In the genomic region with DNA sequence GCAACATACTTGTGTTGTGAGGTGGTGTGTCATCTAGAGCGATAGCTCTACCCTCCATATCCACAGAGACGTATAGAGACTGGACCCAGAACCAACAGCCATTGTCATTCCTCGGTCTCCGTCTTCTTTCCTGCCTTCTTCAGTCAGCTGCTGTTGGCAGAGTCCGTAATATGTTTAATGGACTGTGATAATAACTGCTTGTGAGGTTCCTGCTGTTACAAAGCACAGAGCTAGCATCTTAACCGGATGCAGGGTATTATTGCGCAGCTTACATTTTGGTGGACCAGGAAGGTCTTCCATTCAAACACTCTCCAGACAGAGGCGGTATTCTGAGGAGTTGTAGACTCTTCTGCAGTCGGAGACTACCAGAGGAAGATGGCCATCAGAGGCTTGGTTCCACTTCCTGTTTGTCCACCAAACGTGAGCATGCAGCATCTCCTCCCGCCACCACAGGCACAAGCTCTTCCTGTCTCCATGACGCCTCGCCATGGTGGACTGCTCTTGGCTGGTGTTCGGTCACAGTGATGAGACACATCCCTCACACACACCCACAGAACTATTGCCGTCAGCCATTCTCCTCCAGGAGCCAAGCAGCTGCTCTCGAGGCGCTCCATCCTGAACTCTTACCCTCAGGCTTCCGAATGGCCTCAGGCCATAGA, we compare ENCODE assay signal across 14 mouse cellular contexts. TPM values are rescaled to one million over a fixed set of nuclear protein-coding genes. Genes with fewer than 3 reads are reported as not detected.
DNase-seq lines count a peak whose midpoint lies in the region; ATAC-seq and TF ChIP-seq lines count a peak whose summit lies in the region.
"Had no signal": no experiment of that assay in that cellular context is flagged by ENCODE, and none has a peak within 500 bp of the region (broad histone marks: within the 10 kb centered on the region; RNA-seq: fewer than 3 reads in every experiment).

No protein-coding gene starts in this region.

- no peak for ATAC-seq in heart, embryonic 12.5 days (ENCODE audit: insufficient number of reproducible peaks, low FRiP score)
- ATAC-seq in stomach, embryonic 14.5 days (ENCODE audit: insufficient number of reproducible peaks, insufficient read depth, low FRiP score, low read depth): no peak
- ATAC-seq in stomach, postnatal 0 days (ENCODE audit: low FRiP score, low TSS enrichment): no peak

- no peaks in the 10 kb centered on the region for H3K27me3 ChIP-seq in heart, embryonic 10.5 days (ENCODE audit: insufficient read depth, poor library complexity, severe bottlenecking)
- no peaks in the 10 kb centered on the region for H3K27me3 ChIP-seq in heart, embryonic 12.5 days (replicated peaks)
- H3K27me3 ChIP-seq in stomach, embryonic 14.5 days (ENCODE audit: control insufficient read depth, insufficient read depth, low read length): no peaks in the 10 kb centered on the region
- H3K27me3 ChIP-seq in stomach, postnatal 0 days (ENCODE audit: control insufficient read depth, insufficient read depth, low read length): no peaks in the 10 kb centered on the region
- H3K27me3 ChIP-seq: embryonic facial prominence, embryonic 13.5 days had no signal

- WGBS in heart, embryonic 10.5 days: 85% methylated on average over 18 of the region's 18 CpGs
- 83% methylated on average over 18 of the region's 18 CpGs for WGBS in heart, embryonic 12.5 days
- WGBS in stomach, embryonic 14.5 days: 85% methylated on average over 18 of the region's 18 CpGs
- 77% methylated on average over 18 of the region's 18 CpGs for WGBS in stomach, postnatal 0 days

- H3K36me3 ChIP-seq in heart, embryonic 10.5 days: no peaks in the 10 kb centered on the region
- no peaks in the 10 kb centered on the region for H3K36me3 ChIP-seq in heart, embryonic 12.5 days
- no peaks in the 10 kb centered on the region for H3K36me3 ChIP-seq in stomach, embryonic 14.5 days (ENCODE audit: control insufficient read depth, insufficient read depth, low read length)
- H3K36me3 ChIP-seq in stomach, postnatal 0 days (ENCODE audit: control insufficient read depth, insufficient read depth, low read length): no peaks in the 10 kb centered on the region
- H3K36me3 ChIP-seq: embryonic facial prominence, embryonic 13.5 days had no signal

- no peak overlapping the region for H3K4me2 ChIP-seq in heart, embryonic 12.5 days
- no peak overlapping the region for H3K4me2 ChIP-seq in stomach, embryonic 14.5 days (replicated peaks; ENCODE audit: low read depth, low read length)
- H3K4me2 ChIP-seq in stomach, postnatal 0 days (replicated peaks; ENCODE audit: low read depth): no peak overlapping the region
- H3K4me2 ChIP-seq: embryonic facial prominence, embryonic 13.5 days had no signal

- H3K4me1 ChIP-seq in heart, embryonic 10.5 days: peaks cover 70% of the 10 kb centered on the region
- H3K4me1 ChIP-seq in heart, embryonic 12.5 days (replicated peaks): peaks cover 36% of the 10 kb centered on the region
- H3K4me1 ChIP-seq in stomach, embryonic 14.5 days (ENCODE audit: control insufficient read depth, insufficient read depth, low read length): peaks cover 38% of the 10 kb centered on the region
- H3K4me1 ChIP-seq in stomach, postnatal 0 days (replicated peaks; ENCODE audit: control insufficient read depth, insufficient read depth): 0 out of 2 replicates have a peak, but pooled peaks cover 2% of the 10 kb centered on the region

- H3K9me3 ChIP-seq in heart, embryonic 10.5 days: no peaks in the 10 kb centered on the region
- H3K9me3 ChIP-seq in heart, embryonic 12.5 days (replicated peaks): no peaks in the 10 kb centered on the region
- no peaks in the 10 kb centered on the region for H3K9me3 ChIP-seq in stomach, embryonic 14.5 days (ENCODE audit: control insufficient read depth, low read depth, low read length)
- H3K9me3 ChIP-seq in stomach, postnatal 0 days (ENCODE audit: control insufficient read depth, low read length): no peaks in the 10 kb centered on the region
- H3K9me3 ChIP-seq: embryonic facial prominence, embryonic 13.5 days had no signal

- peak; percentile 72 for DNase-seq in heart, embryonic 10.5 days (ENCODE audit: low spot score)
- peak; percentile 41 for DNase-seq in kidney, postnatal 10 days
- DNase-seq in kidney, adult 8-10 months: no peak
- DNase-seq in stomach, postnatal 0 days (ENCODE audit: low spot score): no peak
- no peak for DNase-seq in ovary, adult 18-20 months (ENCODE audit: low spot score)
- no peak for DNase-seq in ovary, postnatal 14 days (ENCODE audit: low spot score)
- DNase-seq: cerebellum, adult 8-10 months; heart, postnatal 4 days had no signal

- peak overlapping the region; percentile 65; the same call in 1 of the 2 replicates for H3K27ac ChIP-seq in heart, embryonic 10.5 days
- H3K27ac ChIP-seq in heart, embryonic 12.5 days (ENCODE audit: poor library complexity, severe bottlenecking): no peak overlapping the region
- peak overlapping the region; percentile 67; the same call in 1 of the 2 replicates for H3K27ac ChIP-seq in stomach, embryonic 14.5 days (ENCODE audit: low read length)
- no peak overlapping the region for H3K27ac ChIP-seq in stomach, postnatal 0 days (replicated peaks)
- H3K27ac ChIP-seq: embryonic facial prominence, embryonic 13.5 days; layer of hippocampus, adult 2 months; liver, embryonic 14.5 days had no signal

- TF ChIP-seq EP300 in stomach, postnatal 0 days (optimal IDR thresholded peaks at IDR 0.05): no peak

- TF ChIP-seq CTCF in stomach, postnatal 0 days (IDR thresholded peaks at IDR 0.05; ENCODE audit: low read depth): no peak

- no peak overlapping the region for H3K4me3 ChIP-seq in heart, embryonic 10.5 days
- H3K4me3 ChIP-seq in heart, embryonic 12.5 days: no peak overlapping the region
- no peak overlapping the region for H3K4me3 ChIP-seq in stomach, embryonic 14.5 days (ENCODE audit: low read depth, low read length)
- no peak overlapping the region for H3K4me3 ChIP-seq in stomach, postnatal 0 days (ENCODE audit: low read depth, low read length)
- H3K4me3 ChIP-seq: embryonic facial prominence, embryonic 13.5 days; layer of hippocampus, adult 2 months had no signal

- H3K9ac ChIP-seq in heart, embryonic 12.5 days: no peak overlapping the region
- H3K9ac ChIP-seq in stomach, embryonic 14.5 days (replicated peaks; ENCODE audit: low read depth, low read length): no peak overlapping the region
- H3K9ac ChIP-seq in stomach, postnatal 0 days (ENCODE audit: low read length): no peak overlapping the region
- H3K9ac ChIP-seq: embryonic facial prominence, embryonic 13.5 days; liver, embryonic 14.5 days had no signal

RNA-seq across cellular contexts. Expression of gene Phc2, which starts 16.1 kb away (rescaled TPM):
- polyA plus RNA-seq in heart, embryonic 10.5 days (2016; fragmentation: Nextera tagmentation; extraction: Ambion mirVana): 24.5 and 35.2 TPM in 2 replicates
- 53.3 and 58.5 TPM in 2 replicates for polyA plus RNA-seq in heart, embryonic 12.5 days (2016; fragmentation: Nextera tagmentation; extraction: Ambion mirVana)
- 20.3 and 22.9 TPM in 2 replicates for polyA plus RNA-seq in stomach, embryonic 14.5 days (2014; fragmentation: Nextera tagmentation; extraction: Ambion mirVana)
- 27.1 and 31.1 TPM in 2 replicates for polyA plus RNA-seq in stomach, postnatal 0 days (2015; fragmentation: Nextera tagmentation; extraction: Ambion mirVana)

RNA-seq across cellular contexts. Expression of gene Tlr12, which starts 20.0 kb away (rescaled TPM):
- 0.30 and 0.57 TPM in 2 replicates for polyA plus RNA-seq in heart, embryonic 10.5 days (2016; fragmentation: Nextera tagmentation; extraction: Ambion mirVana)
- polyA plus RNA-seq in heart, embryonic 12.5 days (2016; fragmentation: Nextera tagmentation; extraction: Ambion mirVana): 0.22 and 0.46 TPM in 2 replicates
- polyA plus RNA-seq in stomach, embryonic 14.5 days (2014; fragmentation: Nextera tagmentation; extraction: Ambion mirVana): 0.35 and 0.39 TPM in 2 replicates
- polyA plus RNA-seq in stomach, postnatal 0 days (2015; fragmentation: Nextera tagmentation; extraction: Ambion mirVana): 0.56 and 0.57 TPM in 2 replicates
- polyA plus RNA-seq: C2C12 had no signal

RNA-seq across cellular contexts. Expression of gene Zscan20, which starts 28.5 kb away (rescaled TPM):
- polyA plus RNA-seq in heart, embryonic 10.5 days (2016; fragmentation: Nextera tagmentation; extraction: Ambion mirVana): 5.0 and 5.1 TPM in 2 replicates
- polyA plus RNA-seq in heart, embryonic 12.5 days (2016; fragmentation: Nextera tagmentation; extraction: Ambion mirVana): 4.7 TPM in 2 replicates
- 3.1 and 3.9 TPM in 2 replicates for polyA plus RNA-seq in stomach, embryonic 14.5 days (2014; fragmentation: Nextera tagmentation; extraction: Ambion mirVana)
- 0.98 and 1.2 TPM in 2 replicates for polyA plus RNA-seq in stomach, postnatal 0 days (2015; fragmentation: Nextera tagmentation; extraction: Ambion mirVana)

Comparison
In these comparisons a context has a peak if more than half of its experiments do, and no peak if none do; other contexts are left out.
1. DNase-seq: peak in heart, embryonic 10.5 days (single experiment) and kidney, postnatal 10 days (single experiment); none in kidney, adult 8-10 months (0 of 2), stomach, postnatal 0 days (single experiment), ovary, adult 18-20 months (single experiment) and ovary, postnatal 14 days (single experiment).
2. H3K27ac ChIP-seq: peak in heart, embryonic 10.5 days (single experiment) and stomach, embryonic 14.5 days (single experiment); none in heart, embryonic 12.5 days (single experiment) and stomach, postnatal 0 days (single experiment).